Mouse (Mus musculus) right cerebral cortex, postnatal 25 days (tissue): ENCODE measurements around the gene Il23a.
"Not testable (repeated sequence)": the region's sequence is repeated elsewhere in the genome, so short reads cannot be mapped to it uniquely, and the experiment has no call there.

ENCODE experiments used
- DNase-seq: peaks from one replicate; pipeline ENCODE4 v3.0.0; 2022

The Il23a gene

DNA sequence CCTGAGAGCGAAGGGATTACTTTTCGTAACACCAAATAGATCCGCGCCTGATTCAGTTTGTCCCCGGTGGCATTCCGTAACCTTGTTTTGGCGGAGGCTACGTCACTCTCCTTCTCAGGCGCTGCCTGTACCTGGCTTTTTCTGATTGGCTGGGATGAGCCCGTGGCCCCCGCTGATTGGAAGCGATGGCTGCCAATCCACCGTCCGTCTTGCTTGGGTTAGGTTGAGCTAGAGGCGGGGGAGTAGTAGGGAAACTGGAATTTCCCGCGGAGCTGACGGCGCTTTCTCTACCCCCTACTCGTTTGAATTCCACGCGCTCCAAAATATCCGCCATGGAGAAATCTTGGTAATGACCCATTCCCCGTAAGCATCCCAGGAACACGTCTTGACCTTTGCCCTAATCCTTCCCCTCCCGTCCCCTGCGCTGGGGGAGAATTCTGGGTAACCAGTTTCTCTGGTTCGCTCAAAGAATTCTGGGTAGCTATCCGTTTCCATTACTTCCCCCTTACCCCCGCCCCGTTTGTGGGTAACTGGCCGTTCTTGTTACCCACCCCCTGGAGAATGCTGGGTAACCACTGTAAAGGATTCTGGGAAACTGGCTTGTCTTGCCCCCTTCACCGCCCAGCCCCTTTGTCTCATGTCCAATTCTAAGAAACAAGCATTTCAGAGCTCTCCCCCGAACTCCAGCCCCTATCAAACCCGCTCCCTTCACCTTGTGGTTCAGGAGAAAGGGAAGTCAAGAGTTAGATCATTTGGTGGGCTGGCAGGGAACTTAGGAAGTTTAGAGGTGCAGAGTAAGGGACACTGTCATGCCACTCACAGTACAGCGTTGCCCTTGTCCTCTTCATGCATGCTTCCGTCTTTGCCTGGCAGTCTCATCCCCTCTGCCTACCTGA is 4.8 kb upstream of the Il23a start, which contains the start of gene Pan2:
Gene Pan2, plus strand, starts transcription at position 210 of the 896 bp plus-strand sequence.
- DNase-seq: peak; percentile 100

DNA sequence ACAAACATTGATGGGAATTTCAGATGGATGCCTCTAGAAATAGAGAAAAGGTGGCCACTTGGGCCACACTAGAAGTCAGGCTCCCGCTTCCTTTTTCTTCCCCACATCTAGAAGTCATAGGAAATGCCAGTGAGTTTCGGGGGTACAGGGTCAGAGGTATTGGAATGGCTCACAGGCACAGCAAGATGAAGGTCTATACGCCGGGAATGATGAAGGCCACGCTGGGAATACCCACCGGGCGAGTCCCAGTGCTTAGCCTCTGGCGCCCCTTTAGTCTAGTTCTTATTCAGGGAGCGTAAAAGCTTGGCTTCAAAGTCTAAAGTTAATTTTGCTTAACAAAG is 4.2 kb upstream of the Il23a start:
- no peak for DNase-seq

DNA sequence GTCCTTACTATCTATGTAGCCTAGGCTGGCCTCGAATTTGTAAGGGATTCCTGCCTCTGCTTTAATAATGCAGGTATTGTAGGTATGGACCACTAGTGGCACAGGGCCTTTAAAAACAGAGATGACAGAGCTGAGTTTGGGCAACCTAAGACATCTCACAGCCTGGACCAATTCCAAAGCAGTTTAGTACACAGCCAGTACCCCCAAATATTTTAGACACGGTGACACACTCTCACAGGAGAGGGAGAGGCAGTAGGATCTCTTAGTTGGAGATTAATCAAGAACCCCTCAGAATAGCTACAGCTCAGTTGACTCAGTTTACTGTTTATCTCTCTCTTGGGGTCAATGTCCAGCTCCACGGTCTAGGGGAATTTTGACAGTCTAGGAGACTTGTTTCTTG is 3.8 kb upstream of the Il23a start:
- DNase-seq: no peak

DNA sequence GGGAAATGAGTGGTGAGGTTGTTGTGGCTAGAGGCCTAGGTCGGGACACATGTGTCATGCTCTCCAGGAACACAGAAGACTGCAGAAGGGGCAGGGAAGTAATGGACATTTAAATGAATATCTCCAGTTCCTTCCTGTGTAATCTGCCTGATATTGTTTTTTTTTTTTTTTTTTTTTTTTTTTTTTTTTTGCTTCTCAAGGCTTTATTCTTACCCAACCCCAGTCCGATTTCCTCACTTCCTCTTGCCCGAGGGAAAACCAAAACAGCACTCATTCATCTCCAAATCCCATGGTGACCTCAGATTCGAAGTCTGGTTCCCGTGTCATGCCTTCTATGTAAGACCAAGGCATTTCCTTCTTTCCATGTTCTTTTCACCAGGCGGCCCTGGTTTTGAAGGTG is 309 bp downstream of the Il23a start:
- no peak for DNase-seq

DNA sequence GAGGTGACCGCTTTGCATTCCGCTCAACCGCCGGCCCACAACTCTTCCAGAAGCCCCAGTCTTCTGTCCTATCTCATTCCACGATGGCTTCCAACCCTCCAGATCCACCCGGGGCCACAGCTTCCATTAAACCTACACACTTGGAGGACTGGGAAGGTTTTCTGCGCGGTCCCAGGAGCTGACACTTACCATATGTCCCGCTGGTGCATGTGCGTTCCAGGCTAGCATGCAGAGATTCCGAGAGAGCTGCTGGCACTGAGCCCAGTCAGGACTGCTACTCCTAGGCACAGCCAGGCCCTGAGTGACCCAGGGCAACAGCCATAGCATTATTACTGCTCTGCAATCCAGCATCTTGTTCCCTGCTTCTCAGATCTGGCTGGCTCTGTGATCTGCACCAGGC is 930 bp downstream of the Il23a start:
- DNase-seq: no peak

DNA sequence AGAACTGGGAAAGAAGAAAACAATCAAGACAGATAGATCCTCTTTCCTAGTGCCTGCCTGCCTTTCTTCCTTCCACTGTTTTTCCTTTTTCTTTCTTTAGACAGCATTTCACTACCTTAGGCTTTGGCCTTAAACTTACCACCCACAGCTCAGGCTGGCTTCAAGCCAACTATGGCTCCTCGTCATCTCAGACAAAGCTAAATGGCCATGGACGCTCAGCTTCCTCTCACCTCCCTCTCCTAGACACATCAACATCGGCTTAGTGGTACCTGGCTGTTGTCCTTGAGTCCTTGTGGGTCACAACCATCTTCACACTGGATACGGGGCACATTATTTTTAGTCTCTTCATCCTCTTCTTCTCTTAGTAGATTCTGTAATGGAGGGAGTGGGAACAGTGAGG is 1.3 kb downstream of the Il23a start:
- DNase-seq: no peak

DNA sequence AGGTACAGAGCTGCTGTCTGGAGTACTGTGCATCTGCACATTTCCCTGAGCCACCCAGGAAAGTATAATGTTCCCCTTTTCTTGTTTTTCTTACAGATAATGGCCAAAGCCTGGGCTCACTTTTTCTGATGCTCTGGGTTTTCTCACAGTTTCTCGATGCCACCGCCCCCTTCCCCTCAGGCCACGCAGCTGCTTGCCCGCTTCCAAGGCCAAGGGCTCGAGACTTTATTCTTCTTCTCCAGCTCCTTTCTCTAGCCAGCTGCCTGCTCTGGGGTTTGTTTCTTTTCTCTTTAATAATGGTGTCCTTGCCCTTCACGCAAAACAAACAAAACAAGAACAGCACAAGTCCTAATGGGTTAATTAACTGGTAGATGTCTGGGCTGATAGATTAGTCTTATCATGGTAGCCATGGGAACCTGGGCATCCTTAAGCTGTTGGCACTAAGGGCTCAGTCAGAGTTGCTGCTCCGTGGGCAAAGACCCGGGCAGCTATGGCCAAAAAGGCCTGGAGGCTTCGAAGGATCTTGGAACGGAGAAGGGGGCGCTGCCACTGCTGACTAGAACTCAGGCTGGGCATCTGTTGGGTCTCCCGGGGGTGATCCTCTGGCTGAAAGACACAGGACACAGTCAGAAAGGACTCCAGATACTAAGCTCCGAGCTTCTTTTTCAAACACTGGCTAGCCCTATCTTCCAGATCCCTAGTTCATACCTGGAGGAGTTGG is 2.0 kb downstream of the Il23a start:
- DNase-seq: no peak

DNA sequence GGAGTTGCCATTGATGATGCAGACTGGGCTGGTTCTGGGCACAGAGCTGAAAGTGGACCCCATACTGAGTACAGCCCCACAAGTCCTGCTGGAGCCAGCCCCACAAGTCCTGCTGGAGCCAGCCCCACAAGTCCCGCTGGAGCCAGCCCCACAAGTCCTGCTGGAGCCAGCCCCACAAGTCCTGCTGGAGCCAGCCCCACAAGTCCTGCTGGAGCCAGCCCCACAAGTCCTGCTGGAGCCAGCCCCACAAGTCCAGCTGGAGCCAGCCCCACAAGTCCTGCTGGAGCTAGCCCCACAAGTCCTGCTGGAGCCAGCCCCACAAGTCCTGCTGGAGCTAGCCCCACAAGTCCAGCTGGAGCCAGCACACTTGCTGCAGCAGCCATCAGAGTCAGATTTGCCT is 8.0 kb downstream of the Il23a start:
- not testable (repeated sequence) for DNase-seq

DNA sequence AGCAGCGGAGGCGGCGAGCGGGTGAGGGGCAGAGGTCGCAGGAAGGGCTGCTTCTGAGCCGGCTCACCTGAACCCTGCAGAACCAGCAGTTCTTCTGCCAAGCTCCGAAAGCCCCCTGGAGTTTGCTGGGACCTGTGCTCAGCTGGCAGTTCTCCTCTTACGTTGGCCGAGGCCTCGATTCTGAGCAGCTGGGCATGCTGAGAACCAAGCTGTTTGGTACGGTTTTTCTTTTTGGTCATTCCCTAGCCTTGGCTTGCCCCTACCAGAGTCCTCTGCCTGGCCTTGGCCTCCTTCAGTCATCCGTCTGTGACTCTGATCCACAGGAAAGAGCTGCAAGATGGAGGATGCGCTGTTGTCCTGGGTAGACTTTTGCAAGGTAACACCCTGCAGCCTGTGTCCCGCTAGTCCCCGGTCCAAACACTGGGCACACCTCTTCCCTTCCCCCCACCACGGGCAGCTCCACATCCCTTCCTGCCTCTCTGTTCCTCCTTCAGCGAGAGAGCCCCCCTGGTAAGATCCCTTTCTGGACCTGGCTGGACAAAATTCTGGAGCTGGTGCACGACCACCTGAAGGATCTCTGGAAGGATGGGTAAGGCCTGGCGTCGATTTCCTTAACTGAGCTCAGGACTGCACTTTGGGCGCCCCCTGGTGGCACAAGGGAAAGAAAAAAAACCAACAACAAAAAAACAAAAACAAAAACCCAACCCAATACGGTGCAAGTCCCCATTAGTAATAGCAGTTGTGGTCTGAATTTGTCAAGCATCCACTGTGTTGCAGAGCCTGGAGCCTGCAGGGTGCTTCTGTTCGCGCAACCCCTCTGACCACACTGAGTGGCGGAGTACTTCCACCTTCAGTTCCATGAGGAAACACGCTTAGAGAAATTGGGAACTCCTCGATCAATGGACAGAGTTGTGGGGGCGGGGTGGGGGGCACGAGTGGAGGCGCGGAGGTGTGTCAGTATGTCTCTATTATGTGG is 14.7 kb downstream of the Il23a start:
- peak; percentile 33 for DNase-seq

DNA sequence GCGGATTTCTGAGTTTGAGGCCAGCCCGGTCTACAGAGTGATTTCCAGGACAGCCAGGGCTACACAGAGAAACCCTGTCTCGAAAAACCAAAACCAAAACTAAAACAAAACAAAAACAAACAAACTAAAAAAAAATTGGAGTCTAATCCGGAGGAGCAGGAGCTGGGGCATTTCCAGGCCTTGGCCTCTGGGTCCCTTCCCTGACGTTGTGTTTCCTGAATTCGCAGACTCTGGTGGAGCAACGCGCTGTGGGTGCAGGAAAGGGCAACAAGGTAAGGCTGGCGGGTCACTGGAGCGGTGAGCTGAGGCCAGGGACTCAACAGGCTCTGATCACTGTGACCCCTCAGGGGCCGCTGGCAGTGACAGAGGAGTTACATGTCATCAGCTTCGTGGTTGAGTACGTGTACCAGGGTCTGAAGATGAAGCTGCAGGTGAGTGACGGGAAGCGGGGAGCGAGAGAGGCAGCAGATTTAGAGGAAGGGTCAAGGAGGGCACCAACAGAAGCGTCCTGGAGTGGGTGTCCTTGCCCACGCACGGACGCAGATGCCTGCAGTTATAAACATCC is 15.6 kb downstream of the Il23a start:
- no peak for DNase-seq

DNA sequence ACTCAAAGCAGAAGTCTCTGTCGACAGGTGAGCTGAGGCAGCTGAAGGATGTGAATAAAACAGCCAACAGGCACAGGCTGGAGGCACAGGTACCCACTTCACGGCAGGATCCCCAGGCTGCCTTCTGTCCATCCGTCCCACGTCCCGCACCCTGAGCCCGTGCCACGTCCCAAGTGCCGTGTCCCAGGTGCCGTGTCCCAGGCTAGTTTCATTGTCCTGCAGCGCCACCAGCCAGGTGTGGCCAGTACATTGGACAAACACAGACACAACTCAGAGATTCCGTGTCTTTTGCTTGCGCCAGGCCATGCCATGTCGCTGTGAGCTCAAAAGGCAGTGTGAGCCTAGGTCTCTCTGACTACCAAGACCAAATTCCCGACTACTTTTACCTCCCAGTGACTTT is 16.9 kb downstream of the Il23a start:
- DNase-seq: no peak

DNA sequence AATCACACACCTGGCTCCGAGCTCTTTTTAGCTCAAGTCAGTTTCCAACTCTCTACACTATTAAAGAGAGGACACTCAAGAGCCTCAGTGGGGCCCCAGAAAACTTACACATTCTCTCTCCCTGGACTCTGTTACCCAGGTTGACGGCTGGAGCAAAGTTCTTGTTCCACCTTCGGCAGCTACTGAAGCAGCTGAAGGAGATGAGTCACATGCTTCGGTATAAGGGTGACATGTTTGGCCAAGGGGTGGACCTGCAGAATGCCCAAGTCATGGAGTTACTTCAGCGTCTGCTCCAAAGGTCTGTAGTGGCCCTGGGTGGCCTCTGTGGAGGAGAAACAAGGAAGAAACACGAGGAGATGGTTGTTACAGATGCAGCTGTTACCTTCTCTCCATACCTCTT is 17.6 kb downstream of the Il23a start:
- no peak for DNase-seq

DNA sequence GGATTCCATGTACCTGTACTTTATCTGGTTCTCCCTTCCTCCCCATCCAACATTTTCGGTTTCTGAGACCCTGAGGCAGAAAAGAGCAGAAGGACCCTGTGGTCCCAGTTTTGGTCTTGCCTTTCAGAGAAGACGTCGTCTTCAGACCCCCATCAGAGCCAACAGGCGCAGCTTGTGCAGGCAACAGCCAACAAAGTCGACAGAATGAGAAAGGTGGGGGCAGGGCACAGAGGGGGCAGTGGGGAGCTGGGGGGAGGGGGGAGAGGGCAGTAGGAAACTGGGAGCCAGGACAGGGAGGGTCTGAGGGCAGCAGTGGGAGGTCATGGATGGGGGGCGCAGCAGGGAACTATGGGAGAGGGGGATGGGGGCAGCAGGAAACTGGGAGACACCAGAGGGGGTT is 20.4 kb downstream of the Il23a start:
- no peak for DNase-seq

DNA sequence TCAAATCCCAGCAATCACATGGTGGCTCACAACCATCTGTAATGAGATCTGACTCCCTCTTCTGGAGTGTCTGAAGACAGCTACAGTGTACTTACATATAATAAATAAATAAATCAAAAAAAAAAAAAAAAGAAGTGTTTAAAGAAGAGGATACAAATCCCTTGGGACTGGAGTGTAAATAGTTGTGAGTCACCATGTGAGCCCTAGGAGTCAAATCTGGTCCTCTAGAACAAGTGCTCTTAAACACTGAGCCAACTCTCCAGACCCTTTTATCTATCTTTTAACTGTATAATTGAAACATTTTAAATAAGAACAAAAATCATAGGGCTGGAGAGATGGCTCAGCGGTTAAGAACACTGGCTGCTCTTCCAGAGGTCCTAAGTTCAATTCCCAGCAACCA is 23.2 kb downstream of the Il23a start:
- not testable (repeated sequence) for DNase-seq

DNA sequence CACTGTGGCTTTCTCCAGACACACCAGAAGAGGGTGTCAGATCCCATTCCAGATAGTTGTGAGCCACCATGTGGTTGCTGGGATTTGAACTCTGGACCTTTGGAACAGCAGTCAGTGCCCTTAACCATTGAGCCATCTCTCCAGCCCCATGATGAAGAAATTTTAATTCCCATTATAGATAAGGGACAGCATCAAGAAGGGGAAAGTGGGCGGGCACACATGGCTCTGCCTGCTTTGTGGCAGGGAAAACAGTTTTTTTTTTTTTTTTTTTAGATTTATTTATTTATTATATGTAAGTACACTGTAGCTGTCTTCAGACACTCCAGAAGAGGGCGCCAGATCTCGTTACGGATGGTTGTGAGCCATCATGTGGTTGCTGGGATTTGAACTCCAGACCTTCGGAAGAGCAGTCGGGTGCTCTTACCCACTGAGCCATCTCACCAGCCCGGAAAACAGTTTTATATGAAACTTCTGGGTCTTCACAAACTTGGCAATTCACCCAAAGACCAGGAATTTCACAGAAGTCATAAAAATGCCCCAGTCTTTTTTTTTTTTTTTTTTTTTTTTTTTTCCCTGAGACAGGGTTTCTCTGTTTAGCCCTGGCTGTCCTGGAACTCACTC is 25.6 kb downstream of the Il23a start:
- DNase-seq: not testable (repeated sequence)

DNA sequence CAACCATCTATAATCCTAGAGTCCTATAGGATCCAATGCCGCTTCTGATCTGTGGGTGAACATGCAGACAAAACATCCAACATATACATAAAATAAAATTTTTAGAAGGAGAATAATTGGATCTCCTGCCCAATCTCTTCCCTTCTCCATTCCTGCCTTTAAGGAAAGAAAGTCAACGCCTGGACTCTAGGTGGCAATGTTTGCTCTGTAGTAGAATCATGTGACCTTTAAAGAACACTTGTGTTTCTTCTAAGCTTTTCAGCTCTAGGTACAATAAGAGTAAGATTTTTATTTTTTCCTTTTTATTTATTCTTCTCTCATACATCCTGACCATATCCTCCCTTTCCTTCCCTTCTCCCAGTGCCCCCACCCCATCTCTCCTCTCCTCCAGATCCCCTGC is 26.7 kb downstream of the Il23a start:
- DNase-seq: no peak

DNA sequence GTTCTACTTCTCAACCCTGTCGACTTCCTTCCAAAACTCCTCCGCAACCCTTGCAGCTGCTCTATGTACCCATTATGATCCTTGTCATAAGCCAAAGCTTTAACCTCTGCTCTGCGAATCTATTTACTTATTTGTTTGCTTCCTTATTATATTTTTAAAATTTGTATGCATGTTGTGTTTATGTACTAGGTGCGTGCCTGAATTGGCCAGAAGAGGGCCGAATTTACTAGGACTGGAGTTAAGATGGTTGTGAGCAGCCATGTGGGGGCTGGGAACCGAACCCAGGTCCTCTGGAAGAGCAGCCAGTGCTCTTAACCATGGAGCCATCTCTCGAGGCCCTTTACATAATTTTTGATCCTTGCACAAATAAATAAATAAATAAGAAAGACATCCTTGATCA is 27.7 kb downstream of the Il23a start:
- no peak for DNase-seq

DNA sequence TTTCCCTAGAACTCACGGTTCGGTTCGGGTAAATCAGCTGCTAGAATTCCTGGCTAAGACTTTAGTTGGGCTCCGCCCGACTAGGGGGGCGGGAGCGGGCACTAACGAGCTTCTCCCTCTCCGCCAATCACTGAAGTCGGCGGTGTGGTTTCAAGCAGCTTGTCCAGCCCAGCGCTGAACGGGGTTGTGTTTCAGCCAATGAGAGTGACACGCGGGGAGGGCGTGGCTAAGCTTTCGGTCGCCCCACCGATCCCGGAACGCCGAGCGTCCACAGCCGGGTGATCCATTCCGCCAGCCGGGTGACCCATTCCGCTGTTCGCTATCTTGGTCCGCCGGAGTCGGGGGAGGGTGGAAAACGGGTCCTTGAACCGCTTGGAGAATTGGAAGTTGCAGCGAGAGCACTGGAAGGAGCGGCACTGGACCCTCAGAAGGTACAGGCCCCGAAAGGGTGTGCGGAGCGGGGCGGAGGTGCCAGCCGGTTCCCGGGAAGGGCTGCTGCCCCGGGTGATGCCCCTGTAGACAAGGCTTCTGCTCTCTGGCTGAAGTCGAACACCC is 28.2 kb downstream of the Il23a start, which contains the start of gene Stat2:
Gene Stat2, plus strand, starts transcription at position 273 of the 555 bp plus-strand sequence.
- DNase-seq: peak; percentile 96

DNA sequence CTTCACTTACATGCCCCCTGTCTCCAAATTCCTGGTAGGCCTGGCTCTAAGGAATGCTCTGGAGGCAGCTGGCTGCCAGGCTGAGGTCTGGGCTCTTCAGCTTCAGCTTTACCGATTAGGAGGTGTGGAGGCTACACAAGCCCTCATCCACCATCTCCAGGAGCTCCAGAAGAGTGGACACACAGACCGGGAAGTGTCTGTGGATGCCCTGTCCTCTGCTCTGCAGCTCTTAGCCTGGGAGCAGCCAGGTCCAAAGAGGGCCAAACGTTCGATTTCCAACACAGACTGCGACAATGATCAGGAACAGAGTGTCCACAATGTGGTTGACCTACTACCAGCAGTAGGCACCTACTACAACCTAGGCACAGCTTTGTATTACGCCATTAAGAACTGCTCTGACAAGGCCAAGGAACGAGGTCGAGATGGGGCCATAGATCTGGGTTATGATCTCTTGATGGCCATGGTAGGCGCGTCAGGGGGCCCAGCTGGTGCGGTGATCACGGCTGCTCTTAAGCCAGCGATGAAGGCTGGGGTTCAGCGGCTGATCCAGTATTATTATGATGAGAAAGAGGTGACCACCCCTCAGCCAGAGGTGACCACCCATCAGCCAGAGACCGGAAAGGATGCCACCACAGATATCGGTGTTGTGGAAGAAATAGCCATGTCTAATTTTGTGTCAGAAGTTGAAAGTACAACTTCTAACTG is 29.2 kb downstream of the Il23a start:
- no peak for DNase-seq

DNA sequence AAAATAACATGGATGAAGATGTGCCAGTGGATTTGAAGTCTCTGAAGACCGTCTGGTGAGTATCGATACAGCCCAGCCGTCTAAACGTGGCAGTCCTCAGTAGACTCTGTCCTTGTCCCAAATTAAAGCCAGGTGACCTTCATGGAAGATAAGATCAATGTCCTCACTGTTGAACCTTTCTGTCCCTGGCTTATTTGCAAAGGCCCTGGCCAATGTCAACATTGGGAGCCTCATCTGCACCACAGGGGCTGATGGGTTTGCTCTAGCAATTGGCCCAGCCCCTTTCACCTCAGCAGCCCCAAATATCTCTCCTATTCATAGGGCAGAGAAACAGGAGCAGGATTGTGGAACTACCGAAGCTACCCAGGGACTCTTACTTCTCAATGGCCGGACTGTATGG is 30.2 kb downstream of the Il23a start, which contains the start of gene Apof:
Gene Apof, plus strand, starts transcription at position 301 of the 400 bp plus-strand sequence.
- DNase-seq: no peak
